Mouse (Mus musculus): ENCODE results near the gene Hist2h4. TPM values are rescaled to one million over a fixed set of nuclear protein-coding genes. Genes with fewer than 3 reads are reported as not detected.

Gene Hist2h4
- polyA plus RNA-seq (2012; rRNA removed) (5.9 and 6.4 TPM in 2 replicates), polyA plus RNA-seq (2014; fragmentation: Nextera tagmentation; extraction: Ambion mirVana) (8.5 and 11.1 TPM in 2 replicates)

GRCm38 (mm10) chr3:96262979-96263550, at the start of gene Hist2h4:
Gene Hist2h4 (minus strand): TSS chr3:96263311.
- peak within 1 kb of the TSS; percentile 98 for H3K27ac ChIP-seq (replicated peaks; ENCODE audit: low read depth, low read length)
- peak; percentile 99 for DNase-seq (ENCODE audit: low spot score)
- under 1% methylated on average over 40 of the region's 40 CpGs for WGBS
- TF ChIP-seq POLR2A (IDR thresholded peaks at IDR 0.05; ENCODE audit: borderline replicate concordance, extremely low read depth, insufficient read depth, insufficient read length), result peak; percentile 99; the same call in 1 of the 2 replicates
- H3K4me1 ChIP-seq (ENCODE audit: control insufficient read depth, insufficient read depth, low read length), result peaks cover 17% of the 10 kb centered on the region
- peak within 1 kb of the TSS; percentile 60 for H3K4me3 ChIP-seq (replicated peaks; ENCODE audit: low read length)
- no peaks in the 10 kb centered on the region for H3K36me3 ChIP-seq (ENCODE audit: control insufficient read depth, insufficient read depth, low read length)
- ATAC-seq (ENCODE audit: low FRiP score, low read depth), result peak; percentile 90
- no peaks in the 10 kb centered on the region for H3K27me3 ChIP-seq (ENCODE audit: control insufficient read depth, insufficient read depth, low read length)
- peak within 1 kb of the TSS; percentile 75 for H3K9ac ChIP-seq (ENCODE audit: low read depth, low read length, severe bottlenecking)
- H3K4me2 ChIP-seq (replicated peaks; ENCODE audit: low read depth, low read length, severe bottlenecking), result peak within 1 kb of the TSS; percentile 78
- H3K9me3 ChIP-seq (ENCODE audit: control insufficient read depth, low read length), result no peaks in the 10 kb centered on the region

DNA sequence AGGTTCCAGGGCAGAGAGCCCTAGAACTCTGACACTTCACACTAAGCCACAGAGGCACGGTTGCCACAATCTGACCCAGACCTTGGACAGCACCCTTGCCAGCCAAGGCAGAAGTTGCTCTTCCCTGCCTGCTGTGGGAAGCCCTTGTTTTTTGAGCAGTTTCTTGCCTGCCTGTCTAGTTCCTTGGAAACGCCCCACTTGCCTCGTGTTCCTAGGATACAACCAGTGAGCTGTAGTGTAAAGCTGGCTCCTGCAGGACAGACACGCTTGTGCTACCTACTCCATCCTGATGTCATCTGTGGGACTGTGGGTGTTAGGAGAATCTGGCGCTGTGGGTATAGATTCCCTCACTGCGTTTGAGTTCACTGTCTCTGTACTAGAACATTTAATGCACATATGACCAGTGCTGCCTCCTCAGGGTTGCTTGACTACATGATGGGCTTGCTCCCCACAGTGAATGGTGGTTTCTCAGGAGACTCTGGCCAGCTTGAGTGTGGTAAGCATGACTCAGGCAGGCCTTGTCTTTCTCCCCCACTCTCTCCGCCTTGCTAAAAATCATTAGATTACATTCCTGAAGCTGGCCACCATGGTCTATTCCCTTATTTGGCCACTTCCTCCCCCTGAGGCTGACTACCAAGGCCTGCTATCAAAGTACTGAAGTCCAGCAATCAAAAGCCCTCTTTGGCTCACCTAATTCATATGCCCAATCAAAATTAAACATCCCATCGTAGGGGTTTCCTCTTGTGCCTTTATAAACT, 49.4 kb upstream of the Hist2h4 start:
- H3K27ac ChIP-seq (replicated peaks; ENCODE audit: low read depth, low read length), result no peak overlapping the region
- WGBS, result 65% methylated on average over 8 of the region's 8 CpGs
- no peak for TF ChIP-seq POLR2A (IDR thresholded peaks at IDR 0.05; ENCODE audit: borderline replicate concordance, extremely low read depth, insufficient read depth, insufficient read length)
- no peaks in the 10 kb centered on the region for H3K4me1 ChIP-seq (ENCODE audit: control insufficient read depth, insufficient read depth, low read length)
- no peaks in the 10 kb centered on the region for H3K9me3 ChIP-seq (ENCODE audit: control insufficient read depth, low read length)
- no peak overlapping the region for H3K4me3 ChIP-seq (replicated peaks; ENCODE audit: low read length)
- H3K9ac ChIP-seq (ENCODE audit: low read depth, low read length, severe bottlenecking), result no peak overlapping the region
- ATAC-seq (ENCODE audit: low FRiP score, low read depth), result no peak
- no peaks in the 10 kb centered on the region for H3K27me3 ChIP-seq (ENCODE audit: control insufficient read depth, insufficient read depth, low read length)
- H3K36me3 ChIP-seq (ENCODE audit: control insufficient read depth, insufficient read depth, low read length), result no peaks in the 10 kb centered on the region
- H3K4me2 ChIP-seq (replicated peaks; ENCODE audit: low read depth, low read length, severe bottlenecking), result no peak overlapping the region
- no peak for DNase-seq (ENCODE audit: low spot score)

DNA sequence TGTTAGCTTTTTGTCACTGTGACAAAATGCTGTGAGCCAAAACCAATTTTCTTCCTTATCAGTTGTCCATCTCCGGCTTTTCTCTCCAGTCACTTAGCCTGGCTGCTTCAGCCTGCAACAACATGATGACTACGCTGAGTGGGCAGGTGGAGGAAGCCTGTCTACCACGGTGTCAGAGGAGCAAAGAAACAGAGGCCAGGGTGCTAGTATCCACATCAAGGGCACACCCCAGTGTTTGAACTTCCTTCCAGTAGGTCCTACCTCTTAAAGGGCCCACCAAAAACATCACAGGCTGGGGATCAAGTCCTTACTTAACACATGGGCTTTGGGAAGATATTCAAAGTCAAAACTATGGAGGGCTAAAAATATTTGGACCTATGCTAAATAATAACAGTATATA, 46.3 kb upstream of the Hist2h4 start:
- TF ChIP-seq POLR2A (IDR thresholded peaks at IDR 0.05; ENCODE audit: borderline replicate concordance, extremely low read depth, insufficient read depth, insufficient read length), result no peak
- Histone ChIP-seq H3K27ac (replicated peaks; ENCODE audit: low read depth, low read length) (no peak overlapping the region), H3K27me3 (ENCODE audit: control insufficient read depth, insufficient read depth, low read length) (no peaks in the 10 kb centered on the region; the same call in 1 of the 2 replicates), H3K4me3 (replicated peaks; ENCODE audit: low read length) (no peak overlapping the region), H3K36me3 (ENCODE audit: control insufficient read depth, insufficient read depth, low read length) (no peaks in the 10 kb centered on the region), H3K4me1 (ENCODE audit: control insufficient read depth, insufficient read depth, low read length) (no peaks in the 10 kb centered on the region), H3K4me2 (replicated peaks; ENCODE audit: low read depth, low read length, severe bottlenecking) (no peak overlapping the region), H3K9ac (ENCODE audit: low read depth, low read length, severe bottlenecking) (no peak overlapping the region), H3K9me3 (ENCODE audit: control insufficient read depth, low read length) (no peaks in the 10 kb centered on the region)
- ATAC-seq (ENCODE audit: low FRiP score, low read depth) (no peak), DNase-seq (ENCODE audit: low spot score) (no peak)
- WGBS, result 53% methylated on average over 3 of the region's 3 CpGs

GRCm38 (mm10) chr3:96306506-96306905, 43.4 kb upstream of the Hist2h4 start:
- Histone ChIP-seq H3K4me1 (ENCODE audit: control insufficient read depth, insufficient read depth, low read length) (no peaks in the 10 kb centered on the region), H3K36me3 (ENCODE audit: control insufficient read depth, insufficient read depth, low read length) (no peaks in the 10 kb centered on the region), H3K27ac (replicated peaks; ENCODE audit: low read depth, low read length) (no peak overlapping the region), H3K27me3 (ENCODE audit: control insufficient read depth, insufficient read depth, low read length) (no peaks in the 10 kb centered on the region; the same call in 1 of the 2 replicates), H3K4me3 (replicated peaks; ENCODE audit: low read length) (no peak overlapping the region), H3K9me3 (ENCODE audit: control insufficient read depth, low read length) (no peaks in the 10 kb centered on the region), H3K9ac (ENCODE audit: low read depth, low read length, severe bottlenecking) (no peak overlapping the region), H3K4me2 (replicated peaks; ENCODE audit: low read depth, low read length, severe bottlenecking) (no peak overlapping the region)
- TF ChIP-seq POLR2A (IDR thresholded peaks at IDR 0.05; ENCODE audit: borderline replicate concordance, extremely low read depth, insufficient read depth, insufficient read length), result no peak
- ATAC-seq (ENCODE audit: low FRiP score, low read depth) (no peak), DNase-seq (ENCODE audit: low spot score) (no peak)
- WGBS, result 58% methylated on average over 9 of the region's 9 CpGs

- ATAC-seq (ENCODE audit: low FRiP score, low read depth) (no peak), DNase-seq (ENCODE audit: low spot score) (no peak)
- no peak overlapping the region for H3K4me2 ChIP-seq (replicated peaks; ENCODE audit: low read depth, low read length, severe bottlenecking)
- H3K4me1 ChIP-seq (ENCODE audit: control insufficient read depth, insufficient read depth, low read length), result no peaks in the 10 kb centered on the region
- no peak overlapping the region for H3K9ac ChIP-seq (ENCODE audit: low read depth, low read length, severe bottlenecking)
- TF ChIP-seq POLR2A (IDR thresholded peaks at IDR 0.05; ENCODE audit: borderline replicate concordance, extremely low read depth, insufficient read depth, insufficient read length), result no peak
- no peaks in the 10 kb centered on the region for H3K9me3 ChIP-seq (ENCODE audit: control insufficient read depth, low read length)
- H3K4me3 ChIP-seq (replicated peaks; ENCODE audit: low read length), result no peak overlapping the region
- no peaks in the 10 kb centered on the region; the same call in 1 of the 2 replicates for H3K27me3 ChIP-seq (ENCODE audit: control insufficient read depth, insufficient read depth, low read length)
- no peaks in the 10 kb centered on the region for H3K36me3 ChIP-seq (ENCODE audit: control insufficient read depth, insufficient read depth, low read length)
- no peak overlapping the region for H3K27ac ChIP-seq (replicated peaks; ENCODE audit: low read depth, low read length)
- WGBS, result 75% methylated on average over 5 of the region's 5 CpGs
Observed at GRCm38 (mm10) chr3:96302076-96302475, 39.0 kb upstream of the Hist2h4 start.

All from limb, embryonic 14.5 days (tissue).